ENCODE assay signal across 8 mouse cellular contexts in genomic region chr9:57522861-57523246, GRCm38 (mm10). TPM values are rescaled to one million over a fixed set of nuclear protein-coding genes. Genes with fewer than 3 reads are reported as not detected.
DNase-seq lines count a peak whose midpoint lies in the region; ATAC-seq and TF ChIP-seq lines count a peak whose summit lies in the region.

No protein-coding gene starts in this region.

- peaks cover 15% of the 10 kb centered on the region for H3K4me1 ChIP-seq in heart, embryonic 10.5 days
- peaks cover 4% of the 10 kb centered on the region for H3K4me1 ChIP-seq in ES-Bruce4 (ENCODE audit: control insufficient read depth, insufficient read depth, low read length)
- no peaks in the 10 kb centered on the region for H3K4me1 ChIP-seq in hindbrain, embryonic 11.5 days (replicated peaks; ENCODE audit: control insufficient read depth, insufficient read depth, low read length)
- H3K4me1 ChIP-seq in midbrain, embryonic 10.5 days: peaks cover 26% of the 10 kb centered on the region

- H3K9me3 ChIP-seq in heart, embryonic 10.5 days: no peaks in the 10 kb centered on the region
- no peaks in the 10 kb centered on the region for H3K9me3 ChIP-seq in ES-Bruce4 (replicated peaks; ENCODE audit: control insufficient read depth, insufficient read depth, low read length, poor library complexity, severe bottlenecking)
- H3K9me3 ChIP-seq in hindbrain, embryonic 11.5 days (ENCODE audit: control insufficient read depth, low read length): no peaks in the 10 kb centered on the region
- H3K9me3 ChIP-seq in midbrain, embryonic 10.5 days (replicated peaks): no peaks in the 10 kb centered on the region

- peak overlapping the region; percentile 86 for H3K9ac ChIP-seq in ES-Bruce4 (ENCODE audit: low read depth, poor library complexity, severe bottlenecking)
- no peak overlapping the region for H3K9ac ChIP-seq in hindbrain, embryonic 11.5 days (ENCODE audit: low read depth, low read length)

- no peak for TF ChIP-seq CTCF in ES-Bruce4 (IDR thresholded peaks at IDR 0.05; ENCODE audit: low read depth, low read length)

- WGBS in heart, embryonic 10.5 days: 68% methylated on average over 4 of the region's 4 CpGs
- 86% methylated on average over 4 of the region's 4 CpGs for WGBS in hindbrain, embryonic 11.5 days
- 77% methylated on average over 4 of the region's 4 CpGs for WGBS in midbrain, embryonic 10.5 days

- H3K4me2 ChIP-seq in hindbrain, embryonic 11.5 days (replicated peaks; ENCODE audit: low read depth, low read length): peak overlapping the region; percentile 78; the same call in 1 of the 2 replicates

- no peak for ATAC-seq in hindbrain, embryonic 11.5 days (ENCODE audit: low FRiP score)

- H3K27me3 ChIP-seq in heart, embryonic 10.5 days (ENCODE audit: insufficient read depth, poor library complexity, severe bottlenecking): no peaks in the 10 kb centered on the region
- H3K27me3 ChIP-seq in ES-Bruce4 (ENCODE audit: control insufficient read depth, insufficient read depth, low read length, poor library complexity, severe bottlenecking): no peaks in the 10 kb centered on the region
- H3K27me3 ChIP-seq in hindbrain, embryonic 11.5 days (ENCODE audit: control insufficient read depth, insufficient read depth, low read length): no peaks in the 10 kb centered on the region
- H3K27me3 ChIP-seq in midbrain, embryonic 10.5 days (ENCODE audit: low read depth, poor library complexity, severe bottlenecking): no peaks in the 10 kb centered on the region

- peak overlapping the region; percentile 93; the same call in 1 of the 2 replicates for H3K27ac ChIP-seq in heart, embryonic 10.5 days
- H3K27ac ChIP-seq in ES-Bruce4 (ENCODE audit: insufficient read depth, low read length): peak overlapping the region; percentile 33; the same call in 1 of the 2 replicates
- H3K27ac ChIP-seq in hindbrain, embryonic 11.5 days (ENCODE audit: low read depth, low read length): no peak overlapping the region
- H3K27ac ChIP-seq in midbrain, embryonic 10.5 days (replicated peaks): no peak overlapping the region

- intact Hi-C loops in heart, postnatal 14 days (cut with DNase I): loop anchor here (2.0 kb wide), 1 partner anchor 132 kb away; no protein-coding TSS in a partner anchor
- intact Hi-C loops in left cerebral cortex, postnatal 10 days (cut with DNase I): loop anchor here (5.0 kb wide), 2 partner anchors 36 to 134 kb away; no protein-coding TSS in a partner anchor

- no peak for TF ChIP-seq EP300 in ES-Bruce4 (IDR thresholded peaks at IDR 0.05; ENCODE audit: insufficient read depth, low read depth, low read length)

- H3K36me3 ChIP-seq in heart, embryonic 10.5 days: peaks cover 3% of the 10 kb centered on the region; the same call in 1 of the 2 replicates
- peaks cover 6% of the 10 kb centered on the region for H3K36me3 ChIP-seq in ES-Bruce4 (ENCODE audit: control insufficient read depth, insufficient read depth, low read length, poor library complexity, severe bottlenecking)
- no peaks in the 10 kb centered on the region for H3K36me3 ChIP-seq in hindbrain, embryonic 11.5 days (ENCODE audit: control insufficient read depth, insufficient read depth, low read length)
- no peaks in the 10 kb centered on the region for H3K36me3 ChIP-seq in midbrain, embryonic 10.5 days

- peak overlapping the region; percentile 76 for H3K4me3 ChIP-seq in heart, embryonic 10.5 days
- peak overlapping the region; percentile 45 for H3K4me3 ChIP-seq in ES-Bruce4 (ENCODE audit: low read depth, low read length)
- peak overlapping the region; percentile 96; the same call in 1 of the 2 replicates for H3K4me3 ChIP-seq in hindbrain, embryonic 11.5 days (ENCODE audit: low read depth, low read length)
- H3K4me3 ChIP-seq in midbrain, embryonic 10.5 days: peak overlapping the region; percentile 99

- TF ChIP-seq POLR2A in ES-Bruce4 (IDR thresholded peaks at IDR 0.05; ENCODE audit: insufficient read depth, low read length): no peak

- DNase-seq in heart, embryonic 10.5 days (ENCODE audit: low spot score): no peak
- no peak for DNase-seq in heart, postnatal 14 days
- no peak for DNase-seq in hindbrain, embryonic 11.5 days (ENCODE audit: low spot score)
- DNase-seq in midbrain, embryonic 10.5 days (ENCODE audit: low spot score): no peak
- no peak for DNase-seq in thymus, postnatal 36 days
- no peak for DNase-seq in lung, postnatal 25 days (ENCODE audit: low spot score)
- DNase-seq in left cerebral cortex, postnatal 10 days (ENCODE audit: extremely low spot score in 1 of 2, low spot score in 2 of 2): no peak

RNA-seq across cellular contexts. Expression of gene Cox5a, which starts 1.8 kb away (rescaled TPM):
- 911 and 1,292 TPM in 2 replicates for polyA plus RNA-seq in heart, embryonic 10.5 days (2016; fragmentation: Nextera tagmentation; extraction: Ambion mirVana)
- 1,000 to 10,000 TPM; 2,287 to 2,318 TPM for total RNA-seq in heart, postnatal 14 days (2021)
- polyA plus RNA-seq in ES-Bruce4 (2011; ENCODE audit: insufficient read depth, insufficient read length, low read depth, missing spikeins): 490 and 512 TPM in 2 replicates
- 702 and 724 TPM in 2 replicates for polyA plus RNA-seq in hindbrain, embryonic 11.5 days (2014; fragmentation: Nextera tagmentation; extraction: Ambion mirVana)
- 705 and 737 TPM in 2 replicates for polyA plus RNA-seq in midbrain, embryonic 10.5 days (2016; fragmentation: Nextera tagmentation; extraction: Ambion mirVana)
- 100 to 1,000 TPM; 501 to 523 TPM for total RNA-seq in left cerebral cortex, postnatal 10 days (2021)

RNA-seq across cellular contexts. Expression of gene Fam219b, which starts 14.5 kb away (rescaled TPM):
- polyA plus RNA-seq in heart, embryonic 10.5 days (2016; fragmentation: Nextera tagmentation; extraction: Ambion mirVana): 14.2 and 14.9 TPM in 2 replicates
- 1 to 10 TPM; 5.0 to 5.9 TPM for total RNA-seq in heart, postnatal 14 days (2021)
- polyA plus RNA-seq in ES-Bruce4 (2011; ENCODE audit: insufficient read depth, insufficient read length, low read depth, missing spikeins): 9.0 and 11.8 TPM in 2 replicates
- polyA plus RNA-seq in hindbrain, embryonic 11.5 days (2014; fragmentation: Nextera tagmentation; extraction: Ambion mirVana): 14.9 and 17.7 TPM in 2 replicates
- 16.8 and 19.4 TPM in 2 replicates for polyA plus RNA-seq in midbrain, embryonic 10.5 days (2016; fragmentation: Nextera tagmentation; extraction: Ambion mirVana)
- total RNA-seq in left cerebral cortex, postnatal 10 days (2021): 10 to 100 TPM; 21.5 to 24.7 TPM

RNA-seq across cellular contexts. Expression of gene Rpp25, which starts 19.0 kb away (rescaled TPM):
- polyA plus RNA-seq in heart, embryonic 10.5 days (2016; fragmentation: Nextera tagmentation; extraction: Ambion mirVana): 15.0 and 16.5 TPM in 2 replicates
- 1 to 10 TPM; 1.5 to 1.8 TPM for total RNA-seq in heart, postnatal 14 days (2021)
- polyA plus RNA-seq in ES-Bruce4 (2011; ENCODE audit: insufficient read depth, insufficient read length, low read depth, missing spikeins): 14.3 and 17.6 TPM in 2 replicates
- 7.7 and 10.5 TPM in 2 replicates for polyA plus RNA-seq in hindbrain, embryonic 11.5 days (2014; fragmentation: Nextera tagmentation; extraction: Ambion mirVana)
- 2.5 and 9.3 TPM in 2 replicates for polyA plus RNA-seq in midbrain, embryonic 10.5 days (2016; fragmentation: Nextera tagmentation; extraction: Ambion mirVana)
- 10 to 100 TPM; 14.1 to 14.8 TPM for total RNA-seq in left cerebral cortex, postnatal 10 days (2021)

RNA-seq across cellular contexts. Expression of gene Mpi, which starts 29.7 kb away (rescaled TPM):
- 80.6 and 102 TPM in 2 replicates for polyA plus RNA-seq in heart, embryonic 10.5 days (2016; fragmentation: Nextera tagmentation; extraction: Ambion mirVana)
- total RNA-seq in heart, postnatal 14 days (2021): 100 to 1,000 TPM; 162 to 176 TPM
- 39.1 TPM in 2 replicates for polyA plus RNA-seq in ES-Bruce4 (2011; ENCODE audit: insufficient read depth, insufficient read length, low read depth, missing spikeins)
- polyA plus RNA-seq in hindbrain, embryonic 11.5 days (2014; fragmentation: Nextera tagmentation; extraction: Ambion mirVana): 50.0 and 52.7 TPM in 2 replicates
- 64.7 and 74.4 TPM in 2 replicates for polyA plus RNA-seq in midbrain, embryonic 10.5 days (2016; fragmentation: Nextera tagmentation; extraction: Ambion mirVana)
- 10 to 100 TPM; 79.5 to 81.1 TPM for total RNA-seq in left cerebral cortex, postnatal 10 days (2021)

RNA-seq across cellular contexts. Expression of gene Scamp2, which starts 37.9 kb away (rescaled TPM):
- 53.5 and 53.9 TPM in 2 replicates for polyA plus RNA-seq in heart, embryonic 10.5 days (2016; fragmentation: Nextera tagmentation; extraction: Ambion mirVana)
- total RNA-seq in heart, postnatal 14 days (2021): 10 to 100 TPM; 28.0 to 32.7 TPM
- polyA plus RNA-seq in ES-Bruce4 (2011; ENCODE audit: insufficient read depth, insufficient read length, low read depth, missing spikeins): 26.6 and 31.0 TPM in 2 replicates
- 57.6 and 57.8 TPM in 2 replicates for polyA plus RNA-seq in hindbrain, embryonic 11.5 days (2014; fragmentation: Nextera tagmentation; extraction: Ambion mirVana)
- polyA plus RNA-seq in midbrain, embryonic 10.5 days (2016; fragmentation: Nextera tagmentation; extraction: Ambion mirVana): 52.4 and 58.9 TPM in 2 replicates
- 10 to 100 TPM; 25.7 to 29.9 TPM for total RNA-seq in left cerebral cortex, postnatal 10 days (2021)

Comparison
In these comparisons a context has a peak if more than half of its experiments do, and no peak if none do; other contexts are left out.
1. H3K27ac ChIP-seq: peak in heart, embryonic 10.5 days (single experiment) and ES-Bruce4 (single experiment); none in hindbrain, embryonic 11.5 days (single experiment) and midbrain, embryonic 10.5 days (single experiment).
2. H3K4me3 ChIP-seq: peak in every context shown above with its lines; median percentile 99 in midbrain, embryonic 10.5 days; 96 in hindbrain, embryonic 11.5 days; 76 in heart, embryonic 10.5 days; 45 in ES-Bruce4.